Mouse (Mus musculus): ENCODE results near the gene Foxp2. TPM values are rescaled to one million over a fixed set of nuclear protein-coding genes. Genes with fewer than 3 reads are reported as not detected.

Gene Foxp2
- polyA plus RNA-seq, 1 experiment from 2014 or later, result 80.9 TPM

DNA sequence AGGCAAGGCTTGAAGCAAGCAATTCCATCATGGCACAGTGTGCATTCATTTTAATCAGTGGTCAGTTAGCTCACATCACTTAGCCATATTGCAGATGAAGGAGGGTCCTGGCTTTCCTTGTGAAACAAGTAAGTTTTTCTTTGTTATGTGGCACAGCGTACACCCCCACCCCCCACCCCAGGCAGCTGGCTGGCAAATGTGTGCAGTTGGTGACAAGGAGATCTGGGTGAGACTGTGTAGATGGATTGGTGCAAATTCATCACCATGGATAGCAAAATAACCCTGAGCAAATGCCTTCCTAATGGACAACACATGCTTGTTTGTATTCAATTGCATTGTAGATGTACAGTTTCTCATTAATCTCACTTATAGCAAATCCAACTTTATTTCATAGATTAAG, 240.9 kb downstream of the Foxp2 start:
- no peaks in the 10 kb centered on the region for H3K4me1 ChIP-seq

DNA sequence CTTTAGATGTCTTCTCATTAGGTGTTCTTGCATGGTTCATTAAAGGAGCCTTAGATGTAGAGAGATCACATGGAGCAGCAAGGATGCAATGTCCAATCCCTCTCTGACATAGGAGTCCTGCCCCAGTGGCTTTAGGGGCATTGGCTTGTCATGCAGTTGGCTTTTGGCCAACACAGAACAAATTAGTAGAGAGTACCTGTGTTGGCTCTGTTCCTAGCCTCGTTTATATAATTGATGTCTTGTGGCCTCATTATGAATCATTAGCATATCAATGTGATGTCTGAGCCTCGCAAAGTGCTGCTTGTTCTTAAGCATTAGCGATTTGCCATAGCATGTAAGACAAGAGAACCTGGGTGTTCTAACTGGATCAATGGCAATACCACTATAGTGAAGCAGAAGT, 250.5 kb downstream of the Foxp2 start:
- WGBS, result 41% methylated on average over 3 of the region's 3 CpGs
- peak; percentile 52; the same call in 1 of the 2 replicates for ATAC-seq (replicated peaks)
- H3K9ac ChIP-seq, result no peak overlapping the region
- no peak overlapping the region for H3K4me3 ChIP-seq
- no peaks in the 10 kb centered on the region for H3K4me1 ChIP-seq
- H3K27me3 ChIP-seq (replicated peaks), result no peaks in the 10 kb centered on the region
- H3K4me2 ChIP-seq, result no peak overlapping the region
- H3K36me3 ChIP-seq (replicated peaks), result no peaks in the 10 kb centered on the region
- no peak overlapping the region for H3K27ac ChIP-seq
- no peaks in the 10 kb centered on the region for H3K9me3 ChIP-seq

More for the DNA sequence above, 240.9 kb downstream of the Foxp2 start:
- Histone ChIP-seq H3K9ac (no peak overlapping the region), H3K4me2 (no peak overlapping the region), H3K9me3 (no peaks in the 10 kb centered on the region), H3K36me3 (replicated peaks) (no peaks in the 10 kb centered on the region), H3K27me3 (replicated peaks) (no peaks in the 10 kb centered on the region), H3K27ac (no peak overlapping the region), H3K4me3 (no peak overlapping the region)
- 78% methylated on average over 1 of the region's 1 CpGs for WGBS
- ATAC-seq (replicated peaks), result no peak

DNA sequence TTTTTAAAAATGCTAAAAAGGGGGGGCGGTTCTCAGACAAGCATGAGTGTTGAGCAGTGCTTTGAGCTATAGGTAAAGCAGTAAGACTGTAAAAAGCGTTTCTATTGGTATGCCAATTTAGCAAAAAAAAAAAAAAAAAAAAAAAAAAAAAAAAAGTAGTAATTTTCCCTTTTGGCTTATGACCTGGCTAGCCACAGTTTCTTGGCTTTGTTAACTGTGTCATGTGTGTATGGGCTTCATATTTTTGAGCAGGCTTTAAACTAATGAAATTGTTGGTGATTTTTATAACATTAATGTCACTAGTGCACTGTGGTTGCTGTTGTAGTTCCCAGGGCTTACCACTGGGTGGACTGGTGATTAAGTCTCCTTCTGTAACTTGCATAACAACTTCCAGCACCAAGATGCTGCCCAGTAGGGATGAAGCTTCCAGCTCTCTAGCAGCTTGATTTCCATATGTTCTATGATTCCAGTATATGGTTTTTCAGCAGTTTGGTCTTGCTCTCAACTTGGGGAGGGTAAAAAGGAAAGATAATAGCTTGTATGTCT, 262.4 kb downstream of the Foxp2 start:
- no peaks in the 10 kb centered on the region for H3K9me3 ChIP-seq
- H3K4me3 ChIP-seq, result no peak overlapping the region
- H3K27ac ChIP-seq, result no peak overlapping the region
- H3K4me1 ChIP-seq, result no peaks in the 10 kb centered on the region
- ATAC-seq (replicated peaks), result no peak
- no peaks in the 10 kb centered on the region for H3K36me3 ChIP-seq (replicated peaks)
- no peak overlapping the region for H3K9ac ChIP-seq
- WGBS, result 91% methylated on average over 2 of the region's 2 CpGs
- no peaks in the 10 kb centered on the region for H3K27me3 ChIP-seq (replicated peaks)
- H3K4me2 ChIP-seq, result no peak overlapping the region

DNA sequence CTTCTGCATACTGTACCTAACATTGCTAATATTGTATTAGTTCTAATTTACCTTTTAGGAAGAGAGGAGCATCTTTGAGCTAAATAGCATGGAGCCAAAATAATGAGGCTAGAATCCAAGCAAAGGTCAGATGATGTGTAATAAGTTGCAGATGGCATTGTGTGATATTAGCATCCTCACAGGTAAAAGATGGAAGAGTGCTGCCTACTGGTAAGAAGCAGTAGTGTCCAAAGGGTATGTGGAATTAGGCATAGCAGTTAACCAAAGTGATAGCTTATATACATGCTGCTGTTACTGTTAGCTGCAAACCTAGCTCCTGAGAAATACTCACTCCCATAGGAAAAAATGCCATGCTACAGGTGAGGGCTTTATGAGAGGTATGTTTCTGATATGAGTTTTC, 275.6 kb downstream of the Foxp2 start:
- Histone ChIP-seq H3K9me3 (no peaks in the 10 kb centered on the region), H3K4me2 (no peak overlapping the region), H3K9ac (no peak overlapping the region), H3K27ac (no peak overlapping the region), H3K4me1 (no peaks in the 10 kb centered on the region), H3K4me3 (no peak overlapping the region), H3K36me3 (replicated peaks) (no peaks in the 10 kb centered on the region), H3K27me3 (replicated peaks) (no peaks in the 10 kb centered on the region)
- no peak for ATAC-seq (replicated peaks)

DNA sequence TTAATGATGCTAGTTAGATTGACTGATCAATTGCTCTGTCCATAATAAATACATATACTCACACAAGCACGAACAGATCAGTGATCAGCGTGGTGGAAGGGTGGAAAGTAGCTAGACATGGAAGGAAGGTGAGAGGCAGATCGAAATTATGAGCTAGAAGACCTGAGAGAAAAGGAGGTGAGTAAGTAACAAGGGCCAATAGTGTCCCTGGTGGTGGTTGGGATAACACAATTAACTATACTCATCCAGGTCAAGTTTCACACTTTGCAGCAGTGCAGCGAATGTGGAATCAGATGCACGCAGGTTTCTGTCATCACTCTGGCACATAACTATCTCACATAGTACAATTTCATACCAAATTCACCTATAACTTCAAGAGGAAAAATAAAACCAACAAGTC, 291.7 kb downstream of the Foxp2 start:
- H3K9ac ChIP-seq, result no peak overlapping the region
- no peak for ATAC-seq (replicated peaks)
- 76% methylated on average over 5 of the region's 5 CpGs for WGBS
- no peaks in the 10 kb centered on the region for H3K9me3 ChIP-seq
- H3K4me2 ChIP-seq, result peak overlapping the region; percentile 0; the same call in 1 of the 2 replicates
- no peak overlapping the region for H3K27ac ChIP-seq
- H3K27me3 ChIP-seq (replicated peaks), result no peaks in the 10 kb centered on the region
- H3K36me3 ChIP-seq (replicated peaks), result no peaks in the 10 kb centered on the region
- peaks cover 12% of the 10 kb centered on the region; the same call in 1 of the 2 replicates for H3K4me1 ChIP-seq
- no peak overlapping the region for H3K4me3 ChIP-seq

DNA sequence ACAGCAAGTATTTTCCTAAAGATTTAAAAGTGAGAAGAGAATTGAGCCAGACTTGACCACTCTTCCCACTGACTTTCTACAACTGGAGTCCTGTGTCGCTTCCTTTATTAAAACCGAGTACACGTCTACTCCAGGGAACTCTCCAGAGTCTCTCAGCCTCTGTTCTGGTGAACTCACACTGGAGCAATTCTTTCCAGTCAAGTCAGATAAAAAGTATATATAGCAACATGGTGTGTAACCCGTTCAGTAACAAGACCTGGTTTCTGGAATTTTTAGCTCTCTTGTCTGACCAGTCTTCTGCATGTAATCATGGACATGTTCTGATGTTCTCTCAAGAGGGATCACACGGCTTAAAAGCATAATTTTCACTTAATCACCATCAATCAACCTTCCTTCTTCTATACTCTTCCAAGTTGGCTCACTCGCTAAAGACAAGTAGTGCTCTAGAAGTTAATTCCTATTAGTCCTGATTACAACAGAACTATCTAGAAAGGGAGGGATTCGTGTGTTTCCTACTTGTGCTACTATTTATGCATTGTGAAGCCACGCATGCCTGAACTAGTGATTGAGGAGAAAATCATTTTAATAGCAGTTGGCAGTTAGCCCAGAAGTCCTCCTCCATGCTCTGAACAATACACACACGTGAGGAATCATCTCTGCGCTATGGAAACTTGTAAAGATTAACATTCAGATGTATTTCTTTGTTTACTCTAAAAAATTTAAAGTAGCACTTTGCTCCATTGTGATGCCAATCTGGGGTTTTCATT, 341.2 kb downstream of the Foxp2 start:
- no peak for ATAC-seq (replicated peaks)
- H3K27me3 ChIP-seq (replicated peaks), result no peaks in the 10 kb centered on the region
- H3K27ac ChIP-seq, result no peak overlapping the region
- H3K9me3 ChIP-seq, result no peaks in the 10 kb centered on the region
- no peaks in the 10 kb centered on the region for H3K36me3 ChIP-seq (replicated peaks)
- no peak overlapping the region for H3K4me2 ChIP-seq
- H3K4me1 ChIP-seq, result no peaks in the 10 kb centered on the region
- no peak overlapping the region for H3K9ac ChIP-seq
- no peak overlapping the region for H3K4me3 ChIP-seq
- WGBS, result 70% methylated on average over 10 of the region's 10 CpGs

DNA sequence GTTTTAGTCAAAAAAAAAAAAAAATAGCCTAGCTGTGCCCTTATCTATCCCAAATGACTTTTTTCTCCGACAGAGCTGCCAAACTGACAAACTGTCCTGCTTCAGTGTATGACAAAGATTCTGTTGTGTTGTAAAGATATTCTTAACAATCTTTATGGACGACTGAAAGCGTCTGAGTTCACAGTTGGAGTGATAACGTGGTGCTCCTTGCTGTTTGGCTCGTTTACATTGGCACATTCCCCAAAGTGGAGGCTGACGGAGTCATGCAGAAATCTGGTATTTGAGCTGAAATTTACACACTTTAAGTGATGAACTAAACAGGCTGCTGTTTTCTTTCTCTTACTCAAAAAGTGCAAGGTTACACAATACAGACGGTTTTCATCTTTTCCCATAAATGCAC, 356.2 kb downstream of the Foxp2 start:
- no peaks in the 10 kb centered on the region for H3K27me3 ChIP-seq (replicated peaks)
- 20% methylated on average over 7 of the region's 7 CpGs for WGBS
- H3K36me3 ChIP-seq (replicated peaks), result no peaks in the 10 kb centered on the region
- H3K4me2 ChIP-seq, result no peak overlapping the region; the same call in 1 of the 2 replicates
- no peak overlapping the region; the same call in 1 of the 2 replicates for H3K27ac ChIP-seq
- peaks cover 8% of the 10 kb centered on the region; the same call in 1 of the 2 replicates for H3K4me1 ChIP-seq
- no peaks in the 10 kb centered on the region for H3K9me3 ChIP-seq
- H3K9ac ChIP-seq, result no peak overlapping the region
- H3K4me3 ChIP-seq, result no peak overlapping the region
- ATAC-seq (replicated peaks), result no peak

DNA sequence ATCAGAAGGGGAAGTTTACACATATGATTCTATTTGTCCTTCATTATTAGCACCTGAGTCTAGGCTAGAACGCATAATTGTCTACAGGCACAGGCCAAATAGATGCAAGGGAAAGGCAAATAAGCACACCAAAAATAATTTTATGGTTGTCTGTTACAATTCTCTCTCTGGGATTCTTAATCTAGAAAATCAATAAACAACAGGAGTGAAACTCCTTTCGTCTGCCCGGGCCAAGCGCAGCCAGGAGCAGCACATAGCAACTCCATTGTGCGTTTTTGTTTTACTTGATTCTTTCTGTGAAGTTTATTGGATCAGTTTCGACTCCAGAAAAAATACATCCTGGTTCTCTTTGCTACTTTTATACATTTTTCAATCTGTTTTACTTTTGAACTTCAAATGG, 356.7 kb downstream of the Foxp2 start:
- Histone ChIP-seq H3K4me3 (no peak overlapping the region), H3K27ac (no peak overlapping the region), H3K4me2 (no peak overlapping the region), H3K4me1 (peaks cover 8% of the 10 kb centered on the region; the same call in 1 of the 2 replicates), H3K27me3 (replicated peaks) (no peaks in the 10 kb centered on the region), H3K36me3 (replicated peaks) (no peaks in the 10 kb centered on the region), H3K9me3 (no peaks in the 10 kb centered on the region), H3K9ac (no peak overlapping the region)
- 40% methylated on average over 6 of the region's 6 CpGs for WGBS
- ATAC-seq (replicated peaks), result no peak

DNA sequence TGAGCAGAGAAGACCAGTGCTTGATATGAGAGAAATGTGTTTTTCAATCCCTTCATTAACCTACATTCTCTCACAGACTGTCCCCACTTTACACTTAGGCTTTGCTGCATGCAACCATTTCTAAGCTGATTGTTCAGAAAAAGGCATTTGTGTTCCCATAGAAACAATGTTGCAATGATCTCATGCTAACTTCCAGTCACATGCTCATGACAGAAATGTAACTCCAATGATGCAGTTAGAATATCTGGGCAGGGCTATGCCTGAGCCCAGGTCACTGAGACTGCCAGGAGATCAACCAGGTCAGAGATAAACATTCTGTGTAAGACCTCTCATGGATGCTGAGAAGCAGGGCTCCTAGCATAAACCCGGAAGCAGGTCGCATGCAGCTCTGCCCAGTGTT, 367.0 kb downstream of the Foxp2 start:
- 83% methylated on average over 2 of the region's 2 CpGs for WGBS
- no peaks in the 10 kb centered on the region for H3K9me3 ChIP-seq
- no peak overlapping the region for H3K9ac ChIP-seq
- H3K36me3 ChIP-seq (replicated peaks), result no peaks in the 10 kb centered on the region
- H3K4me2 ChIP-seq, result no peak overlapping the region
- no peaks in the 10 kb centered on the region for H3K27me3 ChIP-seq (replicated peaks)
- ATAC-seq (replicated peaks), result no peak
- no peaks in the 10 kb centered on the region; the same call in 1 of the 2 replicates for H3K4me1 ChIP-seq
- H3K27ac ChIP-seq, result no peak overlapping the region
- no peak overlapping the region for H3K4me3 ChIP-seq

DNA sequence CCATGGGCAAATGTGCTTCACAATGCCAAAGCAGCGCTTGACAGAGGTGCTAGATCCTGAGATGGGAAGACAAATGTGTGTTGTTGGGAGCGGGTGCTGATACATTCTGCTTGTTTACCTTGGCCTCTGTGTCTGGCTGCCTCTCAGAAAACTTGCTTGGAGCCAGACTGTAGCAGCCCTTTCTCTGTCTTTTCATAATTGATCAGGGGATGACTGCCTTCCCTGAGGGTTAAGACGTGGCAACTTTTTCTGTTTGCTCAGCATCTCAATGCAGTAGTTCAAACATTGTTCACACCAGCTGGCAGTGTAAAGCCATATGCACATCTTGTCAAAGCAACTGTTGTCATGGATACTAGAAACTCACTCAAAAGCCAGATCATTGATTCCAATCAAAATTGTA, 384.1 kb downstream of the Foxp2 start:
- no peaks in the 10 kb centered on the region for H3K36me3 ChIP-seq (replicated peaks)
- no peak overlapping the region for H3K4me2 ChIP-seq
- ATAC-seq (replicated peaks), result peak; percentile 67
- peaks cover 5% of the 10 kb centered on the region for H3K4me1 ChIP-seq
- H3K27ac ChIP-seq, result no peak overlapping the region
- H3K27me3 ChIP-seq (replicated peaks), result no peaks in the 10 kb centered on the region
- H3K9me3 ChIP-seq, result no peaks in the 10 kb centered on the region
- 31% methylated on average over 3 of the region's 3 CpGs for WGBS
- no peak overlapping the region for H3K9ac ChIP-seq
- H3K4me3 ChIP-seq, result no peak overlapping the region

DNA sequence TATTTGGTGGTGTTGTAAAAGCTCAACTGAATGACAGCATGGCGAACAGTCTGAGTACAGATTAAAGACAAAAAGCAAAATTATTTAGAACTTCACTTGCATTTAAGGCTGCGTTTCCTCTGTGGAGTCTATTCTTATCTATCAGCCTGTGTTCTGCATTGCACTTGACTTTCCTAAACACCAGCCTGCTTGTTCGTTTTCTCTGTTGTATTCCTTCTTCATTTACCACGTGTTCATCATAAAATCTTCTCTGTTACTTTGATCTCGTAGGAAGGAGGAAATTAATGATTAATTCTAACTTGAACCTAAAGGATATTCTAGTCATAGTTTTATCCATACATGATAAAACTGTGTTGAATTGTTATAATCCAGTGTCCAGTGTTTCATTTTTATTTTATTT, 392.9 kb downstream of the Foxp2 start:
- no peaks in the 10 kb centered on the region for H3K36me3 ChIP-seq (replicated peaks)
- H3K9ac ChIP-seq, result no peak overlapping the region
- WGBS, result 83% methylated on average over 5 of the region's 5 CpGs
- no peak for ATAC-seq (replicated peaks)
- H3K4me2 ChIP-seq, result no peak overlapping the region
- H3K4me1 ChIP-seq, result no peaks in the 10 kb centered on the region
- H3K27me3 ChIP-seq (replicated peaks), result no peaks in the 10 kb centered on the region
- no peak overlapping the region for H3K4me3 ChIP-seq
- no peak overlapping the region for H3K27ac ChIP-seq
- H3K9me3 ChIP-seq, result no peaks in the 10 kb centered on the region

DNA sequence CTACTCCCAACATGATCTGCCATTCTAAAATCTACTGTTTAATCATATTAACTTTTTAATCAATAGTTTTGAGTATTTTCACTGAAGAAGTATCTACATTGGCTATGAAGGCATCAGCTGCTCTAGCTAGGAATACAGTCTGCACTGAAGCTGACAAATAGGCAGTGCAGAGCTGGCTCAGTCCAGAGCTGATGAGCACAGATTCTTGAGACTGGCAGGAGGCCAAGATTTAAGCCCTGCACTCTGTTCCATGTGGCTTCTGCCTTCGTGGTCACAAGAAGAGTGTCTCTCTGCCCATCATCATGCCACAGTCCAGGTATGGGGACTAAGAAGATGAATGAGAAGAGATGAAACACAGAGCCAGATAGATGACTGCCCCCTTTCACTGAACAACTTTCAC, 398.1 kb downstream of the Foxp2 start:
- H3K9ac ChIP-seq, result no peak overlapping the region
- WGBS, result 44% methylated on average over 1 of the region's 1 CpGs
- H3K27me3 ChIP-seq (replicated peaks), result no peaks in the 10 kb centered on the region
- H3K4me3 ChIP-seq, result no peak overlapping the region
- H3K9me3 ChIP-seq, result no peaks in the 10 kb centered on the region
- no peaks in the 10 kb centered on the region for H3K36me3 ChIP-seq (replicated peaks)
- 0 out of 2 replicates have a peak, but pooled peaks have one; percentile 54 for ATAC-seq (replicated peaks)
- H3K4me1 ChIP-seq, result no peaks in the 10 kb centered on the region
- H3K27ac ChIP-seq, result no peak overlapping the region
- no peak overlapping the region for H3K4me2 ChIP-seq

DNA sequence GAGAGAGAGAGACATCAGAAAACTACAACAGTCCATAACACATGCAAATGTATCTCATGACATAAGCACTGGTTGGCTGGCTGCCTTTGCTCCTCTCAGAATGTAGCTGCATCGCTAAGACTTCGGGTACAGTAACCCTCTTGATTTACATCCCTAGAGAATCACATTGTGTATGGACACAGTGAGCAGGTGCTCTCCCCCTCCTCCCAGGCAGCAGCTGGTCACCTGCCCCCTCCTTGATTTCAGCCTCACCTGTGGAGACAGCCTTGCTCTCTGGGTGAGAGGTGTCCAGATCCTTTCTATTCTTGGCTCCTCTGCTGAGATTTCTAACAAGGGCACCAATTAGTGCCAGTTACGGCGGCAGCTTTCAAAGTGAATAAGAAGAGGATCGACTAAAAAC, 409.5 kb downstream of the Foxp2 start:
- H3K27me3 ChIP-seq (replicated peaks), result no peaks in the 10 kb centered on the region
- no peak overlapping the region for H3K4me2 ChIP-seq
- peaks cover 3% of the 10 kb centered on the region for H3K4me1 ChIP-seq
- no peaks in the 10 kb centered on the region for H3K36me3 ChIP-seq (replicated peaks)
- H3K9ac ChIP-seq, result no peak overlapping the region
- H3K9me3 ChIP-seq, result no peaks in the 10 kb centered on the region
- 0 out of 2 replicates have a peak overlapping the region, but pooled peaks have one; percentile 34 for H3K27ac ChIP-seq
- ATAC-seq (replicated peaks), result peak; percentile 71
- H3K4me3 ChIP-seq, result no peak overlapping the region
- WGBS, result 35% methylated on average over 5 of the region's 5 CpGs
